Mouse (Mus musculus) liver, postnatal 0 days (tissue): Measurements from ENCODE around the gene Repin1.
"Not testable (repeated sequence)": the region's sequence is repeated elsewhere in the genome, so short reads cannot be mapped to it uniquely, and the experiment has no call there.

Experiments
- CTCF ChIP-seq: sonication (generic); IDR thresholded peaks from 2 replicates; pipeline ENCODE4 v1.5.1; 2016; ENCODE audit warnings: antibody characterized with exemption, low read depth
- EP300 ChIP-seq: IDR thresholded peaks from 2 replicates; pipeline ENCODE4 v1.6.1; 2016; ENCODE audit warnings: antibody characterized with exemption, low read depth, mild to moderate bottlenecking

- TF ChIP-seq CTCF, EP300: not testable (repeated sequence)
These were observed 28.6 kb downstream of the Repin1 start for GRCm38 (mm10) chr6:48622186-48622843.
